Mouse (Mus musculus): ENCODE data around the gene Tdp2.
A peak's percentile ranks its signal among the peaks of the same experiment; 100 is the strongest.

The Tdp2 gene

DNA sequence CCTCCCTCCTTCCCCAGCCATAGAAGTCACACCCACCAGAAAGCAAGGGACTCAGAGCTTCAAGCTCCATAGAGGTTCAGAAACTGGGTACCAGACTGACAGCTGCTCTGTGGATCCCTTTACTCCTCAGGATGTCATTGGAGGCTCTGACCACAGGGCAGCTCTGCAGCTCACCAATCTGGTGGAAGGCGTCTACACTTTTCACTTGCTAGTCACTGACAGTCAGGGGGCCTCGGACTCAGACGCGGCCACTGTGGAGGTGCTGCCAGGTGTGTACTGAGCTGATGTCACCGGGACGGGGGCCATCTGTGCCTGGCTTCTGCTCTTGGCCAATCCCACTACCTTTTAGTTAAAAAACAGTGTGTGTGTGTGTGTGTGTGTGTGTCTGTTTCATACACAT is 50.9 kb downstream of the Tdp2 start:
- peak; percentile 53 for DNase-seq

DNA sequence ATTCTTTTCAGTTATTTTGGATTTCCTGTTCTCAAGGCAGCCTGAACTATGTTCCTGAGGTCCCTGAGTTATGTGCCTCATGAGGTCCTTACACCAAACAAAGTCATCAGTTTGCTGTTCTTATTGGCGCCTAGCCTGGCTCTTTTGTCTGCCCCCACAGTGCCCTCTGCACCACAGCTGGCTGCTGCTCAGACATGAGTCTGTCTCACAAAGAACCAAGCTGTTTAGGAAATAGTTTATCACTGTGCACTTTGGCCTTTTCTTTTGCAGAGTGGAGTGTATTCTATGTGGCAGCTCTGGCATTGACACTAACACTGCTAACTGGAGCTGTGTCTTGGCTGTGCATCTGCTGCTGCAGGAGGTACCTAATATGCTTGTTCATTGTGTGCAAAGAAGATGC is 58.1 kb downstream of the Tdp2 start:
- peak; percentile 55 for DNase-seq

Data from kidney, adult 18-20 months (tissue).